Mouse (Mus musculus) limb, embryonic 14.5 days (tissue): Measurements from ENCODE around the gene Gm39115. TPM values are rescaled to one million over a fixed set of nuclear protein-coding genes. Genes with fewer than 3 reads are reported as not detected.
"Not testable (repeated sequence)": the region's sequence is repeated elsewhere in the genome, so short reads cannot be mapped to it uniquely, and the experiment has no call there.

ENCODE experiments used
- ATAC-seq: fragments of 200-750 bp; cut with Nextera tagmentation; 2 replicates; pipeline ENCODE4 v1.8.0; 2017; ENCODE audit warnings: low read depth, moderate number of reproducible peaks, moderate TSS enrichment; ENCODE audit not compliant: low FRiP score
- DNase-seq: peaks from one replicate; pipeline ENCODE4 v3.0.0-alpha.2; 2015; ENCODE audit warnings: low spot score
- H3K27ac ChIP-seq: fragments of 300-500 bp; sonication (generic); replicated peaks from 2 replicates; pipeline ENCODE4 v1.5.1; 2014; ENCODE audit warnings: low read depth, mild to moderate bottlenecking, low read length, moderate library complexity, mixed read lengths
- H3K27me3 ChIP-seq: fragments of 300-500 bp; sonication (generic); 2 replicates; pipeline ENCODE4 v1.6.1; 2014; ENCODE audit warnings: low read length, mixed read lengths; ENCODE audit not compliant: control insufficient read depth, insufficient read depth
- H3K36me3 ChIP-seq: fragments of 300-500 bp; sonication (generic); 2 replicates; pipeline ENCODE4 v1.6.1; 2014; ENCODE audit warnings: mild to moderate bottlenecking, low read length, moderate library complexity, mixed read lengths; ENCODE audit not compliant: control insufficient read depth, insufficient read depth
- H3K4me1 ChIP-seq: fragments of 300-500 bp; sonication (generic); 2 replicates; pipeline ENCODE4 v1.6.1; 2014; ENCODE audit warnings: antibody characterized with exemption, low read length, mixed read lengths; ENCODE audit not compliant: control insufficient read depth, insufficient read depth
- H3K4me2 ChIP-seq: fragments of 300-500 bp; sonication (generic); replicated peaks from 2 replicates; pipeline ENCODE4 v1.6.1; 2014; ENCODE audit warnings: low read depth, mild to moderate bottlenecking, low read length, moderate library complexity; ENCODE audit not compliant: severe bottlenecking
- H3K4me3 ChIP-seq: fragments of 300-500 bp; sonication (generic); replicated peaks from 2 replicates; pipeline ENCODE4 v1.5.1; 2014; ENCODE audit warnings: low read length
- H3K9ac ChIP-seq: fragments of 300-500 bp; sonication (generic); 2 replicates; pipeline ENCODE4 v1.6.1; 2014; ENCODE audit warnings: mild to moderate bottlenecking, low read depth, low read length, moderate library complexity; ENCODE audit not compliant: severe bottlenecking
- H3K9me3 ChIP-seq: fragments of 300-500 bp; sonication (generic); 2 replicates; pipeline ENCODE4 v1.6.1; 2016; ENCODE audit warnings: low read length; ENCODE audit not compliant: control insufficient read depth
- POLR2A ChIP-seq: fragments of 200-500 bp; IDR thresholded peaks from 2 replicates; pipeline ENCODE4 v1.8.0; 2012; ENCODE audit warnings: inconsistent platforms, mild to moderate bottlenecking, moderate library complexity, borderline replicate concordance; ENCODE audit not compliant: insufficient read depth, insufficient read length; ENCODE audit errors: extremely low read depth
- WGBS: fragments of 180-500 bp; shearing (Covaris S2); extraction: QIAGEN DNeasy Blood & Tissue Kit; methylation state at CpG from one replicate; pipeline ENCODE4 v1.1.7; 2014; 5-methylcytosine and 5-hydroxymethylcytosine counted together
- polyA plus RNA-seq, 2 experiments: library from polyadenylated mRNA; depleted of rRNA in 1 of 2; stranded (reverse) in 1 of 2; unstranded in 1 of 2; fragments of >200 nt; fragmentation: Nextera tagmentation in 1 of 2; extraction: Ambion mirVana in 1 of 2; gene quantifications; 2 replicates each; pipeline versions ENCODE4 v1.2.1 to v1.2.3; 2012 to 2014

Gene Gm39115
- polyA plus RNA-seq, 2 experiments: not detected

- WGBS: 54% methylated on average over 4 of the region's 4 CpGs
- H3K36me3 ChIP-seq: no peaks in the 10 kb centered on the region
- no peaks in the 10 kb centered on the region for H3K27me3 ChIP-seq
- no peaks in the 10 kb centered on the region for H3K9me3 ChIP-seq
- no peaks in the 10 kb centered on the region for H3K4me1 ChIP-seq
- ATAC-seq (no peak), DNase-seq (no peak)
- TF ChIP-seq POLR2A: no peak
- no peak overlapping the region for H3K4me2 ChIP-seq
- H3K9ac ChIP-seq: no peak overlapping the region
- H3K4me3 ChIP-seq: no peak overlapping the region
- no peak overlapping the region for H3K27ac ChIP-seq
Observed at GRCm38 (mm10) chr7:142128843-142129242, 7.0 kb downstream of the Gm39115 start.

GRCm38 (mm10) chr7:142120629-142121028, 15.2 kb downstream of the Gm39115 start, which contains the start of gene Gm45618:
TSS of gene Gm45618 (minus strand) at chr7:142120729.
- H3K9me3 ChIP-seq, DNase-seq, H3K4me2 ChIP-seq, ATAC-seq, H3K4me3 ChIP-seq, H3K9ac ChIP-seq, H3K36me3 ChIP-seq, H3K27me3 ChIP-seq, H3K4me1 ChIP-seq, H3K27ac ChIP-seq: not testable (repeated sequence)
- 83% methylated on average over 1 of the region's 1 CpGs for WGBS

GRCm38 (mm10) chr7:142119632-142120031, 16.2 kb downstream of the Gm39115 start:
- no peak overlapping the region for H3K27ac ChIP-seq
- no peaks in the 10 kb centered on the region for H3K9me3 ChIP-seq
- 18% methylated on average over 5 of the region's 5 CpGs for WGBS
- H3K4me1 ChIP-seq: no peaks in the 10 kb centered on the region
- DNase-seq: no peak
- no peak overlapping the region for H3K4me2 ChIP-seq
- no peak for TF ChIP-seq POLR2A
- no peak for ATAC-seq
- no peaks in the 10 kb centered on the region for H3K27me3 ChIP-seq
- H3K9ac ChIP-seq: no peak overlapping the region
- no peak overlapping the region for H3K4me3 ChIP-seq
- H3K36me3 ChIP-seq: no peaks in the 10 kb centered on the region

- Histone ChIP-seq H3K36me3 (no peaks in the 10 kb centered on the region), H3K27ac (no peak overlapping the region), H3K4me3 (no peak overlapping the region), H3K4me2 (no peak overlapping the region), H3K27me3 (no peaks in the 10 kb centered on the region), H3K9me3 (no peaks in the 10 kb centered on the region), H3K4me1 (no peaks in the 10 kb centered on the region), H3K9ac (no peak overlapping the region)
- ATAC-seq: no peak
- 59% methylated on average over 5 of the region's 5 CpGs for WGBS
- TF ChIP-seq POLR2A: no peak
- no peak for DNase-seq
Observed at GRCm38 (mm10) chr7:142104747-142105146, 31.1 kb downstream of the Gm39115 start.

GRCm38 (mm10) chr7:142097776-142098175, 38.1 kb downstream of the Gm39115 start:
- H3K36me3 ChIP-seq: no peaks in the 10 kb centered on the region
- H3K4me3 ChIP-seq: no peak overlapping the region
- H3K4me2 ChIP-seq: no peak overlapping the region
- H3K9me3 ChIP-seq: no peaks in the 10 kb centered on the region
- H3K27ac ChIP-seq: no peak overlapping the region
- peak; percentile 72 for DNase-seq
- 12% methylated on average over 9 of the region's 9 CpGs for WGBS
- H3K27me3 ChIP-seq: peaks cover 46% of the 10 kb centered on the region
- H3K4me1 ChIP-seq: 0 out of 2 replicates have a peak, but pooled peaks cover 12% of the 10 kb centered on the region
- no peak for TF ChIP-seq POLR2A
- H3K9ac ChIP-seq: no peak overlapping the region
- peak; percentile 31; the same call in 1 of the 2 replicates for ATAC-seq

GRCm38 (mm10) chr7:142096701-142097100, 39.1 kb downstream of the Gm39115 start:
- H3K27ac ChIP-seq: no peak overlapping the region
- no peaks in the 10 kb centered on the region for H3K9me3 ChIP-seq
- no peak overlapping the region for H3K9ac ChIP-seq
- no peak overlapping the region for H3K4me3 ChIP-seq
- H3K36me3 ChIP-seq: no peaks in the 10 kb centered on the region
- ATAC-seq: no peak
- H3K4me1 ChIP-seq: 0 out of 2 replicates have a peak, but pooled peaks cover 12% of the 10 kb centered on the region
- no peak for TF ChIP-seq POLR2A
- no peak overlapping the region for H3K4me2 ChIP-seq
- no peak for DNase-seq
- 75% methylated on average over 4 of the region's 4 CpGs for WGBS
- peaks cover 46% of the 10 kb centered on the region for H3K27me3 ChIP-seq
